Mouse (Mus musculus) olfactory bulb, adult 2 months (tissue): ENCODE data around the gene Fbxo42. TPM values are rescaled to one million over a fixed set of nuclear protein-coding genes. Genes with fewer than 3 reads are reported as not detected.

Source experiments
- H3K27ac ChIP-seq: fragments of 200-500 bp; 2 replicates; pipeline ENCODE4 v1.5.1; 2012; ENCODE audit warnings: low read depth, low read length; ENCODE audit not compliant: insufficient read depth
- H3K4me1 ChIP-seq: fragments of 200-500 bp; 2 replicates; pipeline ENCODE4 v1.6.1; 2012; ENCODE audit warnings: low read length; ENCODE audit not compliant: control insufficient read depth, insufficient read depth
- H3K4me3 ChIP-seq: fragments of 200-500 bp; 2 replicates; pipeline ENCODE4 v1.5.1; 2012; ENCODE audit warnings: mild to moderate bottlenecking, low read depth, low read length, moderate library complexity; ENCODE audit not compliant: insufficient read depth
- CTCF ChIP-seq: fragments of 200-500 bp; IDR thresholded peaks from 2 replicates; pipeline ENCODE4 v1.5.1; 2012; ENCODE audit warnings: low read depth, mild to moderate bottlenecking, low read length, moderate library complexity; ENCODE audit not compliant: insufficient read depth
- POLR2A ChIP-seq: fragments of 200-500 bp; IDR thresholded peaks from 2 replicates; pipeline ENCODE4 v1.6.1; 2012; ENCODE audit warnings: mild to moderate bottlenecking, low read depth, low read length, moderate library complexity; ENCODE audit not compliant: insufficient read depth
- WGBS: fragments of 180-500 bp; shearing (Covaris S2); methylation state at CpG from one replicate; pipeline ENCODE4 v1.1.7; 2018; 5-methylcytosine and 5-hydroxymethylcytosine counted together
- polyA plus RNA-seq: library from polyadenylated mRNA; stranded (reverse); fragments of >200 nt; gene quantifications from 2 replicates; pipeline ENCODE4 v1.2.4, GENCODE M21; 2012; ENCODE audit warnings: low replicate concordance; ENCODE audit not compliant: missing spikeins, insufficient read depth, insufficient read length

Fbxo42 gene
- polyA plus RNA-seq, 1 experiment = 51.1 TPM

- TF ChIP-seq POLR2A = no peak
- no peak for TF ChIP-seq CTCF
- no peak overlapping the region for H3K27ac ChIP-seq
- H3K4me3 ChIP-seq = no peak overlapping the region
- 76% methylated on average over 11 of the region's 11 CpGs for WGBS
- H3K4me1 ChIP-seq = peaks cover 4% of the 10 kb centered on the region; the same call in 1 of the 2 replicates
These were observed 53.2 kb downstream of the Fbxo42 start for GRCm38 (mm10) chr4:141200906-141201305.

GRCm38 (mm10) chr4:141202192-141202591, 54.5 kb downstream of the Fbxo42 start:
- peaks cover 4% of the 10 kb centered on the region; the same call in 1 of the 2 replicates for H3K4me1 ChIP-seq
- WGBS = 95% methylated on average over 6 of the region's 6 CpGs
- H3K27ac ChIP-seq = no peak overlapping the region
- H3K4me3 ChIP-seq = no peak overlapping the region
- TF ChIP-seq CTCF (no peak), POLR2A (no peak)

GRCm38 (mm10) chr4:141204580-141205061, 56.9 kb downstream of the Fbxo42 start:
- H3K27ac ChIP-seq = no peak overlapping the region
- H3K4me3 ChIP-seq = no peak overlapping the region
- TF ChIP-seq CTCF = no peak
- no peak for TF ChIP-seq POLR2A
- 70% methylated on average over 4 of the region's 4 CpGs for WGBS
- H3K4me1 ChIP-seq = peaks cover 4% of the 10 kb centered on the region; the same call in 1 of the 2 replicates

GRCm38 (mm10) chr4:141207081-141207480, 59.4 kb downstream of the Fbxo42 start:
- Histone ChIP-seq H3K4me1 (peaks cover 9% of the 10 kb centered on the region; the same call in 1 of the 2 replicates), H3K4me3 (no peak overlapping the region), H3K27ac (no peak overlapping the region)
- TF ChIP-seq CTCF = no peak
- no peak for TF ChIP-seq POLR2A
- WGBS = 95% methylated on average over 5 of the region's 5 CpGs

- WGBS = 72% methylated on average over 14 of the region's 14 CpGs
- Histone ChIP-seq H3K4me3 (peak overlapping the region; percentile 46), H3K4me1 (peaks cover 11% of the 10 kb centered on the region; the same call in 1 of the 2 replicates), H3K27ac (peak overlapping the region; percentile 90)
- TF ChIP-seq POLR2A = no peak
- no peak for TF ChIP-seq CTCF
These were observed 63.0 kb downstream of the Fbxo42 start for GRCm38 (mm10) chr4:141210524-141211219.

- Histone ChIP-seq H3K4me3 (no peak overlapping the region), H3K27ac (no peak overlapping the region), H3K4me1 (peaks cover 11% of the 10 kb centered on the region; the same call in 1 of the 2 replicates)
- WGBS = 100% methylated on average over 4 of the region's 4 CpGs
- TF ChIP-seq POLR2A (no peak), CTCF (no peak)
These were observed 63.9 kb downstream of the Fbxo42 start for GRCm38 (mm10) chr4:141211646-141212045.

- Histone ChIP-seq H3K4me1 (peaks cover 11% of the 10 kb centered on the region; the same call in 1 of the 2 replicates), H3K27ac (no peak overlapping the region), H3K4me3 (no peak overlapping the region)
- TF ChIP-seq CTCF = no peak
- no peak for TF ChIP-seq POLR2A
- WGBS = 74% methylated on average over 9 of the region's 9 CpGs
These were observed 65.2 kb downstream of the Fbxo42 start for GRCm38 (mm10) chr4:141212892-141213291.

GRCm38 (mm10) chr4:141213342-141213741, 65.6 kb downstream of the Fbxo42 start:
- no peak overlapping the region for H3K27ac ChIP-seq

GRCm38 (mm10) chr4:141213770-141214336, 66.1 kb downstream of the Fbxo42 start, which contains the start of gene Rsg1:
TSS of gene Rsg1 (plus strand) at chr4:141213956.
- under 1% methylated on average over 24 of the region's 24 CpGs for WGBS
- H3K4me3 ChIP-seq = peak within 1 kb of the TSS; percentile 69
- TF ChIP-seq POLR2A (peak; percentile 54; the same call in 1 of the 2 replicates), CTCF (no peak)
- peaks cover 11% of the 10 kb centered on the region; the same call in 1 of the 2 replicates for H3K4me1 ChIP-seq
- H3K27ac ChIP-seq = no peak within 1 kb of the TSS

More at GRCm38 (mm10) chr4:141213342-141213741, 65.6 kb downstream of the Fbxo42 start:
- Histone ChIP-seq H3K4me3 (no peak overlapping the region; the same call in 1 of the 2 replicates), H3K4me1 (peaks cover 11% of the 10 kb centered on the region; the same call in 1 of the 2 replicates)
- 44% methylated on average over 2 of the region's 2 CpGs for WGBS
- TF ChIP-seq CTCF = no peak
- TF ChIP-seq POLR2A = no peak
